ENCODE assay signal across 11 mouse cellular contexts in the genomic region with DNA sequence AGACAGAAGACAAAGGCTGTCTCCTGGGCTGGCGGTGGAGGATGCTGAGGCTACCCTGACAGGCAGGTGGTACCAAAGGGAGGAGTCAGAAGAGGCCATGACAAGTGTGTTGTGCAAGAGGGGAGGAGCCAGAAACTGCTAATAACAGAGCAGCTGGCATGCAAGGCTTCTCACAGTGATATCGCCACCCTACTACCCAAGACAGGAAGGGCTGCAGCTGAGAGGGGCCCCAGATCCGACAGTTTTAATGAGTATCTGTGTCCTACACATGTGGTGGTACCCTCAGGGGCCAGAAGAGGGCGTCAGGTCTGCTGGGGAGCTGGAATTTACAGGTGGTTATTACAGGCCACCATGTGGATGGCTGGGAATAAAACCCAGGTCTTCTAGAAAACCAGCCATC. TPM values are rescaled to one million over a fixed set of nuclear protein-coding genes. Genes with fewer than 3 reads are reported as not detected.
DNase-seq lines count a peak whose midpoint lies in the region; ATAC-seq and TF ChIP-seq lines count a peak whose summit lies in the region.
"Had no signal": no experiment of that assay in that cellular context is flagged by ENCODE, and none has a peak within 500 bp of the region (broad histone marks: within the 10 kb centered on the region; RNA-seq: fewer than 3 reads in every experiment).

No protein-coding gene starts in this region.

- DNase-seq in kidney, postnatal 0 days (ENCODE audit: low spot score): no peak
- DNase-seq in kidney, adult 18-20 months: no peak
- peak; percentile 27 for DNase-seq in MEL (ENCODE audit: low read depth, low spot score)
- no peak for DNase-seq in spleen, postnatal 10 days (ENCODE audit: low spot score in 2 of 2)
- no peak for DNase-seq in adrenal gland, adult 18-20 months (ENCODE audit: low spot score in 2 of 2)
- DNase-seq: gastrocnemius, postnatal 14 days had no signal

- no peak for TF ChIP-seq RAD21 in MEL (IDR thresholded peaks at IDR 0.05; ENCODE audit: low read depth, low read length)

- no peak overlapping the region for H3K9ac ChIP-seq in kidney, postnatal 0 days (ENCODE audit: low read depth, low read length)
- no peak overlapping the region for H3K9ac ChIP-seq in MEL (ENCODE audit: control insufficient read depth, low read depth, low read length, poor library complexity, severe bottlenecking)
- no peak overlapping the region for H3K9ac ChIP-seq in intestine, embryonic 16.5 days (ENCODE audit: low read depth, low read length)
- H3K9ac ChIP-seq: hindbrain, embryonic 15.5 days; neural tube, embryonic 15.5 days; stomach, embryonic 15.5 days had no signal

- no peak overlapping the region for H3K4me3 ChIP-seq in kidney, postnatal 0 days (replicated peaks; ENCODE audit: low read depth, low read length)
- no peak overlapping the region for H3K4me3 ChIP-seq in MEL (ENCODE audit: control insufficient read depth in 1 of 2, insufficient read depth in 1 of 2, low read depth in 2 of 2, low read length in 2 of 2)
- H3K4me3 ChIP-seq in intestine, embryonic 16.5 days (ENCODE audit: low read length): no peak overlapping the region
- H3K4me3 ChIP-seq: hindbrain, embryonic 15.5 days; neural tube, embryonic 15.5 days; stomach, embryonic 15.5 days had no signal

- 68% methylated on average over 4 of the region's 4 CpGs for WGBS in kidney, postnatal 0 days
- whole genome bisulfite sequencing in intestine, embryonic 16.5 days: 54% methylated on average over 4 of the region's 4 CpGs

- H3K79me2 ChIP-seq in MEL (ENCODE audit: control insufficient read depth, insufficient read depth, low read length, poor library complexity): no peaks in the 10 kb centered on the region

- TF ChIP-seq POLR2A in MEL (IDR thresholded peaks at IDR 0.05; ENCODE audit: control insufficient read depth in 1 of 2, insufficient read depth in 1 of 2, low read depth in 1 of 2, low read length in 2 of 2, poor library complexity in 1 of 2): no peak

- no peak for ATAC-seq in kidney, postnatal 0 days (replicated peaks; ENCODE audit: low FRiP score, low read depth)
- ATAC-seq in intestine, embryonic 16.5 days: peak; percentile 63
- ATAC-seq in monocyte, adult 5-6 weeks (replicated peaks; ENCODE audit: insufficient number of reproducible peaks, low FRiP score, low TSS enrichment, poor library complexity, severe bottlenecking): peak; percentile 33; the same call in 1 of the 2 replicates

- H3K4me1 ChIP-seq in kidney, postnatal 0 days (replicated peaks; ENCODE audit: insufficient read depth, low read length): peaks cover 27% of the 10 kb centered on the region
- no peaks in the 10 kb centered on the region for H3K4me1 ChIP-seq in MEL (ENCODE audit: control insufficient read depth in 1 of 2, insufficient read depth in 2 of 2, low read length in 2 of 2)
- H3K4me1 ChIP-seq in intestine, embryonic 16.5 days (ENCODE audit: control insufficient read depth, insufficient read depth, low read length): peaks cover 54% of the 10 kb centered on the region

- H3K36me3 ChIP-seq in kidney, postnatal 0 days (ENCODE audit: insufficient read depth, low read length): no peaks in the 10 kb centered on the region
- H3K36me3 ChIP-seq in MEL (ENCODE audit: control insufficient read depth in 1 of 2, insufficient read depth in 2 of 2, low read length in 2 of 2): no peaks in the 10 kb centered on the region
- no peaks in the 10 kb centered on the region for H3K36me3 ChIP-seq in intestine, embryonic 16.5 days (ENCODE audit: control insufficient read depth, insufficient read depth, low read length)
- H3K36me3 ChIP-seq: hindbrain, embryonic 15.5 days; neural tube, embryonic 15.5 days; stomach, embryonic 15.5 days had no signal

- no peaks in the 10 kb centered on the region for H3K27me3 ChIP-seq in kidney, postnatal 0 days (ENCODE audit: insufficient read depth, low read length)
- H3K27me3 ChIP-seq in MEL (ENCODE audit: control insufficient read depth in 1 of 2, insufficient read depth in 2 of 2, low read length in 2 of 2): peaks cover 5% of the 10 kb centered on the region in 2 experiments; a peak in 3 of 4 replicates
- H3K27me3 ChIP-seq in intestine, embryonic 16.5 days (replicated peaks; ENCODE audit: control insufficient read depth, insufficient read depth, low read length): no peaks in the 10 kb centered on the region
- H3K27me3 ChIP-seq: hindbrain, embryonic 15.5 days; neural tube, embryonic 15.5 days; stomach, embryonic 15.5 days had no signal

- TF ChIP-seq EP300 in MEL (IDR thresholded peaks at IDR 0.05; ENCODE audit: low read depth in 1 of 2, low read length in 2 of 2): no peak

- H3K4me2 ChIP-seq in kidney, postnatal 0 days (ENCODE audit: low read length): no peak overlapping the region
- no peak overlapping the region for H3K4me2 ChIP-seq in intestine, embryonic 16.5 days (ENCODE audit: low read depth, low read length)
- H3K4me2 ChIP-seq: hindbrain, embryonic 15.5 days; neural tube, embryonic 15.5 days; stomach, embryonic 15.5 days had no signal

- H3K27ac ChIP-seq in kidney, postnatal 0 days: no peak overlapping the region
- H3K27ac ChIP-seq in MEL (ENCODE audit: control insufficient read depth, low read depth, low read length): no peak overlapping the region
- H3K27ac ChIP-seq in intestine, embryonic 16.5 days (ENCODE audit: low read length): no peak overlapping the region
- H3K27ac ChIP-seq: hindbrain, embryonic 15.5 days; neural tube, embryonic 15.5 days; stomach, embryonic 15.5 days had no signal

- no peaks in the 10 kb centered on the region for H3K9me3 ChIP-seq in kidney, postnatal 0 days (replicated peaks; ENCODE audit: low read length)
- no peaks in the 10 kb centered on the region for H3K9me3 ChIP-seq in MEL (replicated peaks; ENCODE audit: insufficient read depth, low read length)
- H3K9me3 ChIP-seq in intestine, embryonic 16.5 days (ENCODE audit: control insufficient read depth, low read length): no peaks in the 10 kb centered on the region
- H3K9me3 ChIP-seq: hindbrain, embryonic 15.5 days; neural tube, embryonic 15.5 days; stomach, embryonic 15.5 days had no signal

- TF ChIP-seq CTCF in kidney, postnatal 0 days (IDR thresholded peaks at IDR 0.05; ENCODE audit: low read depth): peak; percentile 49; the same call in 1 of the 2 replicates
- peak; percentile 27 to 44 (median 43); a peak in 5 of 6 replicates for TF ChIP-seq CTCF in MEL (IDR thresholded peaks at IDR 0.05 in 2 of 3, conservative IDR thresholded peaks at IDR 0.05 in 1 of 3; ENCODE audit: control insufficient read depth in 1 of 3, insufficient read depth in 1 of 3, low read depth in 2 of 3, low read length in 3 of 3, poor library complexity in 1 of 3, severe bottlenecking in 1 of 3)

TF ChIP-seq in MEL, 35 proteins besides CTCF, POLR2A, EP300 and RAD21:
- TF ChIP-seq SMC3 (IDR thresholded peaks at IDR 0.05; ENCODE audit: low read depth, low read length): 0 out of 2 replicates have a peak, but pooled peaks have one; percentile 12
- TF ChIP-seq NELFE (IDR thresholded peaks at IDR 0.05; ENCODE audit: low read depth, low read length): no peak

RNA-seq across cellular contexts. Expression of gene Cdc42bpb, which starts 7.3 kb away (rescaled TPM):
- 27.7 and 31.6 TPM in 2 replicates for polyA plus RNA-seq in kidney, postnatal 0 days (2015; fragmentation: Nextera tagmentation; extraction: Ambion mirVana)
- total RNA-seq in MEL (2012; rRNA removed): not detected in 2 replicates
- not detected for polyA plus RNA-seq in MEL (2012; ENCODE audit: insufficient read depth in 1 of 2, insufficient read length in 2 of 2, low read depth in 1 of 2, low replicate concordance in 2 of 2, missing spikeins in 1 of 2)
- 30.1 and 32.5 TPM in 2 replicates for polyA plus RNA-seq in intestine, embryonic 16.5 days (2015; fragmentation: Nextera tagmentation; extraction: Ambion mirVana)
- 37.5 to 41.2 TPM (median 40.7 TPM) in 3 replicates for total RNA-seq in monocyte, adult 5-6 weeks (2017)
- 100 to 1,000 TPM; 113 to 138 TPM for total RNA-seq in adrenal gland, adult 18-20 months (2021)

RNA-seq across cellular contexts. Expression of gene Lbhd2, which starts 36.4 kb away (rescaled TPM):
- 12.6 and 14.3 TPM in 2 replicates for polyA plus RNA-seq in kidney, postnatal 0 days (2015; fragmentation: Nextera tagmentation; extraction: Ambion mirVana)
- total RNA-seq in MEL (2012; rRNA removed): not detected in 2 replicates
- not detected for polyA plus RNA-seq in MEL (2012; ENCODE audit: insufficient read depth in 1 of 2, insufficient read length in 2 of 2, low read depth in 1 of 2, low replicate concordance in 2 of 2, missing spikeins in 1 of 2)
- polyA plus RNA-seq in intestine, embryonic 16.5 days (2015; fragmentation: Nextera tagmentation; extraction: Ambion mirVana): 1.2 TPM in 2 replicates
- not detected in 3 replicates for total RNA-seq in monocyte, adult 5-6 weeks (2017)
- not detected for total RNA-seq in adrenal gland, adult 18-20 months (2021)
- total RNA-seq: gastrocnemius, postnatal 14 days had no signal

RNA-seq across cellular contexts. Expression of gene Exoc3l4, which starts 46.6 kb away (rescaled TPM):
- polyA plus RNA-seq in kidney, postnatal 0 days (2015; fragmentation: Nextera tagmentation; extraction: Ambion mirVana): 25.4 and 25.9 TPM in 2 replicates
- total RNA-seq in MEL (2012; rRNA removed): 0.04 TPM in 1 of 2 replicates, not detected in the other
- under 1 TPM in 1 of 2 experiments, not detected in 1; 0.17 TPM for polyA plus RNA-seq in MEL (2012; ENCODE audit: insufficient read depth in 1 of 2, insufficient read length in 2 of 2, low read depth in 1 of 2, low replicate concordance in 2 of 2, missing spikeins in 1 of 2)
- polyA plus RNA-seq in intestine, embryonic 16.5 days (2015; fragmentation: Nextera tagmentation; extraction: Ambion mirVana): 20.4 and 29.1 TPM in 2 replicates
- 1.1 TPM in 1 of 3 replicates, not detected in the others for total RNA-seq in monocyte, adult 5-6 weeks (2017)
- total RNA-seq in adrenal gland, adult 18-20 months (2021): 1 to 10 TPM; 3.3 to 4.1 TPM

Comparison
In these comparisons a context has a peak if more than half of its experiments do, and no peak if none do; other contexts are left out.
1. RNA of gene Cdc42bpb, which starts 7.3 kb away (total RNA-seq): 113 to 138 TPM in adrenal gland, adult 18-20 months and 37.5 to 41.2 TPM in monocyte, adult 5-6 weeks; not detected in MEL; every median in the first group is over 10 times any median in the second.